Comparison of ENCODE assay signal across 32 mouse cellular contexts in the genomic region with DNA sequence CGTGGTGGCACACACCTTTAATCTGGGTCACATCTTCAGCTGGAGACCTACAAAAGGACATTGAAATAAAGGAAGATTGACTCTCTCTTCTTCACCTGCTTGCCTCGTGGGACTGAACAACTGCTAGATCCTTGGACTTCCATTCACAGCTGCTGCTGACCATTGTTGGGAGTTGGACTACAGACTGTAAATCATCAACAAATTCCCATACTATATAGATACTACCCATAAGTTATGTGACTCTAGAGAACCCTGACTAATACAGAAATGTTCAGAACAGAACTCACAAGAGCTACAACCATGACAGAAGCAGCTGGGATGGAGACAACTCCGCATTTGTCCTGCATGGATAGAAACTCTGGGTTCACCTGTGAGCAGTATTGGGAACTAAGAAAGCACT. TPM values are rescaled to one million over a fixed set of nuclear protein-coding genes. Genes with fewer than 3 reads are reported as not detected.
DNase-seq lines count a peak whose midpoint lies in the region; ATAC-seq lines count a peak whose summit lies in the region.
"Had no signal": no experiment of that assay in that cellular context is flagged by ENCODE, and none has a peak within 500 bp of the region (broad histone marks: within the 10 kb centered on the region; RNA-seq: fewer than 3 reads in every experiment).

A gene (plus strand): TSS at position 301 of the 400 bp plus-strand sequence.

- no peaks in the 10 kb centered on the region for H3K9me3 ChIP-seq in forebrain, embryonic 12.5 days
- H3K9me3 ChIP-seq in forebrain, embryonic 13.5 days (replicated peaks), result no peaks in the 10 kb centered on the region
- no peaks in the 10 kb centered on the region for H3K9me3 ChIP-seq in neural tube, embryonic 13.5 days
- H3K9me3 ChIP-seq in neural tube, embryonic 15.5 days (replicated peaks), result no peaks in the 10 kb centered on the region
- no peaks in the 10 kb centered on the region for H3K9me3 ChIP-seq in midbrain, embryonic 13.5 days
- H3K9me3 ChIP-seq: embryonic facial prominence, embryonic 13.5 days; G1E; lung, embryonic 15.5 days; stomach, embryonic 15.5 days had no signal

- DNase-seq in lung, postnatal 10 days, result no peak
- DNase-seq in layer of hippocampus, adult 9-10 months (ENCODE audit: low spot score), result no peak
- no peak for DNase-seq in urinary bladder, adult 2 months (ENCODE audit: low spot score)
- DNase-seq: adrenal gland, adult 8-10 months; cerebellum, adult 9-10 months; cerebellum, postnatal 36 days; gastrocnemius, postnatal 14 days; heart, adult 11 months; heart, postnatal 4 days; kidney, adult 2 months; kidney, postnatal 36 days; layer of hippocampus, postnatal 36 days; lung, postnatal 36 days; right cerebral cortex, postnatal 25 days had no signal

- no peaks in the 10 kb centered on the region for H3K27me3 ChIP-seq in forebrain, embryonic 12.5 days
- H3K27me3 ChIP-seq in forebrain, embryonic 13.5 days, result no peaks in the 10 kb centered on the region
- H3K27me3 ChIP-seq in neural tube, embryonic 13.5 days, result no peaks in the 10 kb centered on the region
- no peaks in the 10 kb centered on the region for H3K27me3 ChIP-seq in neural tube, embryonic 15.5 days (replicated peaks)
- no peaks in the 10 kb centered on the region for H3K27me3 ChIP-seq in midbrain, embryonic 13.5 days
- H3K27me3 ChIP-seq: embryonic facial prominence, embryonic 13.5 days; lung, embryonic 15.5 days; stomach, embryonic 15.5 days had no signal

- no peak within 1 kb of the TSS for H3K9ac ChIP-seq in forebrain, embryonic 12.5 days
- no peak within 1 kb of the TSS for H3K9ac ChIP-seq in forebrain, embryonic 13.5 days
- no peak within 1 kb of the TSS for H3K9ac ChIP-seq in neural tube, embryonic 13.5 days
- H3K9ac ChIP-seq in neural tube, embryonic 15.5 days (replicated peaks), result no peak within 1 kb of the TSS
- H3K9ac ChIP-seq in midbrain, embryonic 13.5 days (replicated peaks), result no peak within 1 kb of the TSS
- H3K9ac ChIP-seq: embryonic facial prominence, embryonic 13.5 days; lung, embryonic 15.5 days; stomach, embryonic 15.5 days had no signal

- 83% methylated on average over 3 of the region's 3 CpGs for WGBS in forebrain, embryonic 12.5 days
- 86% methylated on average over 3 of the region's 3 CpGs for WGBS in forebrain, embryonic 13.5 days
- 83% methylated on average over 3 of the region's 3 CpGs for WGBS in neural tube, embryonic 13.5 days
- 86% methylated on average over 3 of the region's 3 CpGs for WGBS in neural tube, embryonic 15.5 days
- WGBS in midbrain, embryonic 13.5 days, result 93% methylated on average over 3 of the region's 3 CpGs

- no peak for ATAC-seq in forebrain, embryonic 12.5 days (ENCODE audit: low FRiP score)
- no peak for ATAC-seq in forebrain, embryonic 13.5 days
- ATAC-seq in neural tube, embryonic 13.5 days (ENCODE audit: low read depth), result no peak
- no peak for ATAC-seq in neural tube, embryonic 15.5 days (ENCODE audit: low FRiP score)
- ATAC-seq in midbrain, embryonic 13.5 days, result no peak
- ATAC-seq: inflammation-experienced regulatory T-cells, adult 6 months had no signal

- no peak within 1 kb of the TSS for H3K4me2 ChIP-seq in forebrain, embryonic 12.5 days
- no peak within 1 kb of the TSS for H3K4me2 ChIP-seq in forebrain, embryonic 13.5 days
- no peak within 1 kb of the TSS for H3K4me2 ChIP-seq in neural tube, embryonic 13.5 days
- no peak within 1 kb of the TSS for H3K4me2 ChIP-seq in neural tube, embryonic 15.5 days
- no peak within 1 kb of the TSS for H3K4me2 ChIP-seq in midbrain, embryonic 13.5 days (replicated peaks)
- H3K4me2 ChIP-seq: embryonic facial prominence, embryonic 13.5 days; heart, embryonic 11.5 days; liver, embryonic 11.5 days; lung, embryonic 15.5 days; stomach, embryonic 15.5 days had no signal

- peaks cover 7% of the 10 kb centered on the region for H3K4me1 ChIP-seq in forebrain, embryonic 12.5 days
- H3K4me1 ChIP-seq in forebrain, embryonic 13.5 days, result peaks cover 12% of the 10 kb centered on the region; the same call in 1 of the 2 replicates
- peaks cover 14% of the 10 kb centered on the region for H3K4me1 ChIP-seq in neural tube, embryonic 13.5 days (replicated peaks)
- H3K4me1 ChIP-seq in neural tube, embryonic 15.5 days, result peaks cover 13% of the 10 kb centered on the region
- H3K4me1 ChIP-seq in midbrain, embryonic 13.5 days (replicated peaks), result peaks cover 16% of the 10 kb centered on the region
- H3K4me1 ChIP-seq: stomach, embryonic 15.5 days had no signal

- H3K4me3 ChIP-seq in forebrain, embryonic 12.5 days (replicated peaks), result no peak within 1 kb of the TSS
- H3K4me3 ChIP-seq in forebrain, embryonic 13.5 days, result no peak within 1 kb of the TSS
- H3K4me3 ChIP-seq in neural tube, embryonic 13.5 days, result no peak within 1 kb of the TSS
- no peak within 1 kb of the TSS for H3K4me3 ChIP-seq in neural tube, embryonic 15.5 days (replicated peaks)
- H3K4me3 ChIP-seq in midbrain, embryonic 13.5 days (replicated peaks), result no peak within 1 kb of the TSS
- H3K4me3 ChIP-seq: embryonic facial prominence, embryonic 13.5 days; layer of hippocampus, adult 2 months; lung, embryonic 15.5 days; stomach, embryonic 15.5 days had no signal

- H3K27ac ChIP-seq in forebrain, embryonic 12.5 days, result peak within 1 kb of the TSS; percentile 59; the same call in 1 of the 2 replicates
- H3K27ac ChIP-seq in forebrain, embryonic 13.5 days, result no peak within 1 kb of the TSS
- H3K27ac ChIP-seq in neural tube, embryonic 13.5 days (replicated peaks), result peak within 1 kb of the TSS; percentile 34; the same call in 1 of the 2 replicates
- no peak within 1 kb of the TSS for H3K27ac ChIP-seq in neural tube, embryonic 15.5 days (replicated peaks)
- peak within 1 kb of the TSS; percentile 48 for H3K27ac ChIP-seq in midbrain, embryonic 13.5 days
- H3K27ac ChIP-seq: embryonic facial prominence, embryonic 13.5 days; layer of hippocampus, adult 2 months; lung, embryonic 15.5 days; stomach, embryonic 15.5 days had no signal

- no peaks in the 10 kb centered on the region for H3K36me3 ChIP-seq in forebrain, embryonic 12.5 days (replicated peaks)
- H3K36me3 ChIP-seq in forebrain, embryonic 13.5 days (ENCODE audit: poor library complexity, severe bottlenecking), result no peaks in the 10 kb centered on the region
- H3K36me3 ChIP-seq in neural tube, embryonic 13.5 days, result no peaks in the 10 kb centered on the region
- H3K36me3 ChIP-seq in neural tube, embryonic 15.5 days, result no peaks in the 10 kb centered on the region
- no peaks in the 10 kb centered on the region for H3K36me3 ChIP-seq in midbrain, embryonic 13.5 days
- H3K36me3 ChIP-seq: embryonic facial prominence, embryonic 13.5 days; G1E; lung, embryonic 15.5 days; stomach, embryonic 15.5 days had no signal

RNA-seq across cellular contexts. Expression of the gene that starts here (rescaled TPM):
- polyA plus RNA-seq in forebrain, embryonic 12.5 days (2016; fragmentation: Nextera tagmentation; extraction: Ambion mirVana), result not detected in 2 replicates
- not detected in 2 replicates for polyA plus RNA-seq in forebrain, embryonic 13.5 days (2015; fragmentation: Nextera tagmentation; extraction: Ambion mirVana)
- not detected in 2 replicates for polyA plus RNA-seq in neural tube, embryonic 13.5 days (2015; fragmentation: Nextera tagmentation; extraction: Ambion mirVana)
- not detected in 2 replicates for polyA plus RNA-seq in neural tube, embryonic 15.5 days (2015; fragmentation: Nextera tagmentation; extraction: Ambion mirVana)
- not detected in 2 replicates for polyA plus RNA-seq in midbrain, embryonic 13.5 days (2015; fragmentation: Nextera tagmentation; extraction: Ambion mirVana)
- not detected in 2 replicates for polyA plus RNA-seq in urinary bladder, adult 2 months (2012; rRNA removed)
- polyA plus RNA-seq: embryonic facial prominence, embryonic 13.5 days; forebrain, embryonic 11.5 days; G1E; heart, embryonic 11.5 days; heart, embryonic 16.5 days; inflammation-experienced regulatory T-cells, adult 6 months; kidney, adult 2 months; kidney, embryonic 16.5 days; limb, embryonic 11.5 days; liver, embryonic 11.5 days; liver, embryonic 16.5 days; lung, embryonic 15.5 days; stomach, embryonic 15.5 days had no signal

Comparison
In these comparisons a context has a peak if more than half of its experiments do, and no peak if none do; other contexts are left out.
1. H3K27ac ChIP-seq: peak in forebrain, embryonic 12.5 days (single experiment), neural tube, embryonic 13.5 days (single experiment) and midbrain, embryonic 13.5 days (single experiment); none in forebrain, embryonic 13.5 days (single experiment) and neural tube, embryonic 15.5 days (single experiment).